Mouse (Mus musculus) forebrain, embryonic 16.5 days (tissue): ENCODE results near the gene Cyp2c23. TPM values are rescaled to one million over a fixed set of nuclear protein-coding genes. Genes with fewer than 3 reads are reported as not detected.

Experiments used
- polyA plus RNA-seq: library from polyadenylated mRNA; unstranded; fragments of >200 nt; fragmentation: Nextera tagmentation; extraction: Ambion mirVana; gene quantifications from 2 replicates; pipeline ENCODE4 v1.2.1, GENCODE M21; 2015

The Cyp2c23 gene
- polyA plus RNA-seq, 1 experiment from 2014 or later: not detected

Other genes with a start within 250 kb of the Cyp2c23 start
- not detected in 2 replicates for gene Abcc2, start 247.0 kb downstream of the Cyp2c23 start, polyA plus RNA-seq
- gene Dnmbp, start 89.0 kb downstream of the Cyp2c23 start, polyA plus RNA-seq: 7.3 and 8.3 TPM in 2 replicates
- 0.21 and 0.39 TPM in 2 replicates for gene Cpn1, start 42.7 kb downstream of the Cyp2c23 start, polyA plus RNA-seq
- 20.8 and 23.5 TPM in 2 replicates for gene Erlin1, start 40.6 kb upstream of the Cyp2c23 start, polyA plus RNA-seq
- gene Chuk, start 78.3 kb upstream of the Cyp2c23 start, polyA plus RNA-seq: 61.7 and 72.4 TPM in 2 replicates
- gene Cwf19l1, start 106.7 kb upstream of the Cyp2c23 start, polyA plus RNA-seq: 39.7 and 44.0 TPM in 2 replicates
- 150 and 152 TPM in 2 replicates for gene Bloc1s2, start 117.2 kb upstream of the Cyp2c23 start, polyA plus RNA-seq
- not detected in 2 replicates for gene Pkd2l1, start 163.2 kb upstream of the Cyp2c23 start, polyA plus RNA-seq
- gene Scd3, start 174.1 kb upstream of the Cyp2c23 start, polyA plus RNA-seq: 1.8 and 2.1 TPM in 2 replicates